Mouse (Mus musculus) lung, embryonic 16.5 days (tissue): ENCODE measurements around the gene Kctd17. TPM values are rescaled to one million over a fixed set of nuclear protein-coding genes. Genes with fewer than 3 reads are reported as not detected.

Experiments used
- ATAC-seq: fragments of 200-750 bp; cut with Nextera tagmentation; 2 replicates; pipeline ENCODE4 v1.8.0; 2017; ENCODE audit warnings: low read depth, mild to moderate bottlenecking, moderate library complexity
- H3K27ac ChIP-seq: fragments of 300-500 bp; sonication (generic); 2 replicates; pipeline ENCODE4 v1.5.1; 2014; ENCODE audit warnings: mild to moderate bottlenecking, control low read depth, low read length
- H3K27me3 ChIP-seq: fragments of 300-500 bp; sonication (generic); 2 replicates; pipeline ENCODE4 v1.6.1; 2014; ENCODE audit warnings: low read depth, low read length, mixed read lengths; ENCODE audit not compliant: control insufficient read depth, insufficient read depth
- H3K36me3 ChIP-seq: fragments of 300-500 bp; sonication (generic); 2 replicates; pipeline ENCODE4 v1.6.1; 2014; ENCODE audit warnings: low read length; ENCODE audit not compliant: control insufficient read depth, insufficient read depth
- H3K4me1 ChIP-seq: fragments of 300-500 bp; sonication (generic); replicated peaks from 2 replicates; pipeline ENCODE4 v1.6.1; 2014; ENCODE audit warnings: low read length, mixed read lengths; ENCODE audit not compliant: control insufficient read depth, insufficient read depth
- H3K4me2 ChIP-seq: fragments of 300-500 bp; sonication (generic); 2 replicates; pipeline ENCODE4 v1.6.1; 2014; ENCODE audit warnings: low read depth, low read length, control low read depth
- H3K4me3 ChIP-seq: fragments of 300-500 bp; sonication (generic); 2 replicates; pipeline ENCODE4 v1.5.1; 2014; ENCODE audit warnings: mild to moderate bottlenecking, low read length, control low read depth
- H3K9ac ChIP-seq: fragments of 300-500 bp; sonication (generic); 2 replicates; pipeline ENCODE4 v1.6.1; 2014; ENCODE audit warnings: low read length, control low read depth
- H3K9me3 ChIP-seq: fragments of 300-500 bp; sonication (generic); 2 replicates; pipeline ENCODE4 v1.6.1; 2016; ENCODE audit warnings: low read length; ENCODE audit not compliant: control insufficient read depth
- WGBS: fragments of 180-500 bp; shearing (Covaris S2); extraction: QIAGEN DNeasy Blood & Tissue Kit; methylation state at CpG from one replicate; pipeline ENCODE4 v1.1.7; 2014; 5-methylcytosine and 5-hydroxymethylcytosine counted together
- polyA plus RNA-seq: library from polyadenylated mRNA; unstranded; fragments of >200 nt; fragmentation: Nextera tagmentation; extraction: Ambion mirVana; gene quantifications from 2 replicates; pipeline ENCODE4 v1.2.1, GENCODE M21; 2015

Kctd17 gene
- polyA plus RNA-seq, 1 experiment from 2014 or later = 37.0 TPM

DNA sequence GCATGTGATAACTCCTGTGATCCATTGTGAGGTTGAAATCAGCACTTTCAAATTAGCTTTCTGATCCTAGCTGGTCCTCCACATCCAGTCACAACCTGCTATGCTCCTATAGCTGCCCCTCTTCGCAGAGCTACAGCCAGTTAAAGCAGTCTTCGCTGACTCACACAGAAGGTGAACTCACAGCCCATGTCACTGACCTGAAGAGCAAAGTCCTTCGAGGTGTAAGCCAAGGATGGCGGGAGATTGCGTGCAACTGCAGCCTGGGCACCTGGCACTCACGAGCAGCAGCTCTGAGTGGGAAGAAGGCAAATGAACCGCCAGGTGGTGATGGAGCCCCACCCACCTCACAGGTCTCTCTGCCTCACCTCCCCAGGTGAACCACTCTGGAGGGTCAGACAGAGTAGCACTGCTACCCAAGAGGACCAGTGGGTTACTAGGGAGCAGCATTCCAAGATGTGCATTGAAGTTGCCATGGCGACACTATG lies 32.8 kb upstream of the Kctd17 start, which contains the start of gene Tex33:
Gene Tex33, minus strand, starts transcription at position 435 of the 485 bp plus-strand sequence.
- Histone ChIP-seq H3K4me1 (no peaks in the 10 kb centered on the region), H3K36me3 (0 out of 2 replicates have a peak, but pooled peaks cover 2% of the 10 kb centered on the region), H3K4me3 (no peak within 1 kb of the TSS), H3K27ac (no peak within 1 kb of the TSS), H3K9ac (no peak within 1 kb of the TSS), H3K9me3 (no peaks in the 10 kb centered on the region), H3K27me3 (no peaks in the 10 kb centered on the region), H3K4me2 (no peak within 1 kb of the TSS)
- WGBS = 64% methylated on average over 8 of the region's 8 CpGs
- peak; percentile 45 for ATAC-seq

GRCm38 (mm10) chr15:78401345-78401744 lies 27.0 kb upstream of the Kctd17 start:
- Histone ChIP-seq H3K36me3 (0 out of 2 replicates have a peak, but pooled peaks cover 2% of the 10 kb centered on the region), H3K27me3 (no peaks in the 10 kb centered on the region), H3K9ac (peak overlapping the region; percentile 58), H3K9me3 (no peaks in the 10 kb centered on the region), H3K4me1 (peaks cover 41% of the 10 kb centered on the region), H3K27ac (peak overlapping the region; percentile 100), H3K4me2 (peak overlapping the region; percentile 69; the same call in 1 of the 2 replicates), H3K4me3 (no peak overlapping the region)
- WGBS = 61% methylated on average over 6 of the region's 6 CpGs
- no peak for ATAC-seq

DNA sequence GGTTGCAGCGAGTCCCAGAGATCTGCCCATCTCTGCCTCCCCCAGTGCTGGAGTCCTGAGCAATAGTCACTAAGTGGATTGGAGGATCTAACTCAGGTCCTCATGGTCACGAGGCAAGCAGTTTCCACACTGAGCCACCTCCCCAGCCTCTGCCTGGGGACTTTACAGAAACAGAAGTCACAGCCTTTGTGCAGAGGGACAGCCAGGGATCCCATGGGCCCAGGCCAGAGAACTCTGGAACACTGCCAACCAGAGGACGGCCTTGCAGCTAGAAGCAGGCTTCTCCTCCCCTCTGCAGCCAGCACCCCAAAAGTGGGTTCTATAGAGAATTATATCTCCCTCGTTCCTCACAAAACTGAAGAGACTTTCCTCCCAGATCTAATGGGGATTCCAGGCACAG lies 26.4 kb upstream of the Kctd17 start:
- peak overlapping the region; percentile 58 for H3K9ac ChIP-seq

GRCm38 (mm10) chr15:78402423-78402822 lies 25.9 kb upstream of the Kctd17 start:
- H3K4me3 ChIP-seq = 0 out of 2 replicates have a peak overlapping the region, but pooled peaks have one; percentile 3
- peak overlapping the region; percentile 100 for H3K27ac ChIP-seq
- 0 out of 2 replicates have a peak, but pooled peaks cover 2% of the 10 kb centered on the region for H3K36me3 ChIP-seq
- 40% methylated on average over 7 of the region's 7 CpGs for WGBS
- H3K9me3 ChIP-seq = no peaks in the 10 kb centered on the region
- peak overlapping the region; percentile 69 for H3K4me2 ChIP-seq
- ATAC-seq = peak; percentile 42
- peaks cover 41% of the 10 kb centered on the region for H3K4me1 ChIP-seq
- no peaks in the 10 kb centered on the region for H3K27me3 ChIP-seq
- peak overlapping the region; percentile 58 for H3K9ac ChIP-seq

More for the DNA sequence above, 26.4 kb upstream of the Kctd17 start:
- H3K4me3 ChIP-seq = 0 out of 2 replicates have a peak overlapping the region, but pooled peaks have one; percentile 3
- no peaks in the 10 kb centered on the region for H3K27me3 ChIP-seq
- no peaks in the 10 kb centered on the region for H3K9me3 ChIP-seq
- H3K27ac ChIP-seq = peak overlapping the region; percentile 100
- H3K36me3 ChIP-seq = 0 out of 2 replicates have a peak, but pooled peaks cover 2% of the 10 kb centered on the region
- H3K4me2 ChIP-seq = peak overlapping the region; percentile 69
- WGBS = 22% methylated on average over 4 of the region's 4 CpGs
- 0 out of 2 replicates have a peak, but pooled peaks have one; percentile 4 for ATAC-seq
- peaks cover 41% of the 10 kb centered on the region for H3K4me1 ChIP-seq

GRCm38 (mm10) chr15:78403301-78403741 lies 25.0 kb upstream of the Kctd17 start:
- Histone ChIP-seq H3K27me3 (no peaks in the 10 kb centered on the region), H3K4me1 (peaks cover 49% of the 10 kb centered on the region), H3K9me3 (no peaks in the 10 kb centered on the region), H3K27ac (peak overlapping the region; percentile 100), H3K9ac (peak overlapping the region; percentile 84), H3K4me3 (peak overlapping the region; percentile 81), H3K36me3 (0 out of 2 replicates have a peak, but pooled peaks cover 2% of the 10 kb centered on the region), H3K4me2 (peak overlapping the region; percentile 69)
- 24% methylated on average over 3 of the region's 3 CpGs for WGBS
- no peak for ATAC-seq

GRCm38 (mm10) chr15:78403896-78404295 lies 24.5 kb upstream of the Kctd17 start:
- Histone ChIP-seq H3K27ac (peak overlapping the region; percentile 100), H3K9me3 (no peaks in the 10 kb centered on the region), H3K9ac (peak overlapping the region; percentile 84), H3K36me3 (0 out of 2 replicates have a peak, but pooled peaks cover 1% of the 10 kb centered on the region), H3K4me2 (peak overlapping the region; percentile 69), H3K27me3 (no peaks in the 10 kb centered on the region), H3K4me1 (peaks cover 49% of the 10 kb centered on the region), H3K4me3 (peak overlapping the region; percentile 81)
- WGBS = 17% methylated on average over 1 of the region's 1 CpGs
- ATAC-seq = no peak

GRCm38 (mm10) chr15:78405098-78405497 lies 23.3 kb upstream of the Kctd17 start:
- Histone ChIP-seq H3K36me3 (no peaks in the 10 kb centered on the region), H3K9ac (peak overlapping the region; percentile 84), H3K4me2 (peak overlapping the region; percentile 69), H3K27ac (peak overlapping the region; percentile 100), H3K9me3 (no peaks in the 10 kb centered on the region), H3K27me3 (peaks cover 8% of the 10 kb centered on the region; the same call in 1 of the 2 replicates), H3K4me1 (peaks cover 54% of the 10 kb centered on the region), H3K4me3 (peak overlapping the region; percentile 81)
- WGBS = 46% methylated on average over 11 of the region's 11 CpGs
- ATAC-seq = no peak

- Histone ChIP-seq H3K4me2 (peak within 1 kb of the TSS; percentile 69), H3K4me1 (peaks cover 57% of the 10 kb centered on the region), H3K9me3 (no peaks in the 10 kb centered on the region), H3K27me3 (peaks cover 14% of the 10 kb centered on the region), H3K36me3 (no peaks in the 10 kb centered on the region), H3K9ac (peak within 1 kb of the TSS; percentile 84), H3K27ac (peak within 1 kb of the TSS; percentile 100), H3K4me3 (peak within 1 kb of the TSS; percentile 81)
- ATAC-seq = peak; percentile 82
- WGBS = 1% methylated on average over 34 of the region's 34 CpGs
Observed at GRCm38 (mm10) chr15:78405517-78406211, 22.7 kb upstream of the Kctd17 start, which contains the start of gene Tst. Gene Tst, minus strand, starts transcription at chr15:78405907.

GRCm38 (mm10) chr15:78406293-78406934 lies 21.9 kb upstream of the Kctd17 start, which contains the start of gene Mpst:
Gene Mpst, plus strand, starts transcription at chr15:78406416.
- under 1% methylated on average over 39 of the region's 40 CpGs for WGBS
- Histone ChIP-seq H3K27ac (peak within 1 kb of the TSS; percentile 100), H3K4me3 (peak within 1 kb of the TSS; percentile 81), H3K9ac (peak within 1 kb of the TSS; percentile 84), H3K4me2 (peak within 1 kb of the TSS; percentile 69), H3K27me3 (peaks cover 14% of the 10 kb centered on the region), H3K36me3 (no peaks in the 10 kb centered on the region), H3K9me3 (no peaks in the 10 kb centered on the region), H3K4me1 (peaks cover 50% of the 10 kb centered on the region)
- peak; percentile 79 for ATAC-seq
